Mouse (Mus musculus) spleen, adult 2 months (tissue): Measurements from ENCODE around the gene Sh2d3c. TPM values are rescaled to one million over a fixed set of nuclear protein-coding genes. Genes with fewer than 3 reads are reported as not detected.

Experiments
- DNase-seq, 2 experiments: peaks; one replicate each; pipeline versions ENCODE4 v3.0.0 to v3.0.0-alpha.2; 2012 to 2021; ENCODE audit warnings: low spot score in 2 of 2, low read depth in 1 of 2
- H3K27ac ChIP-seq: fragments of 200-500 bp; 2 replicates; pipeline ENCODE4 v1.5.1; 2012; ENCODE audit warnings: low read length, inconsistent platforms; ENCODE audit not compliant: insufficient read depth
- H3K27me3 ChIP-seq: fragments of 200-500 bp; 2 replicates; pipeline ENCODE4 v1.6.1; 2012; ENCODE audit warnings: mild to moderate bottlenecking, moderate library complexity, low read length, inconsistent platforms; ENCODE audit not compliant: control insufficient read depth, insufficient read depth
- H3K36me3 ChIP-seq: fragments of 200-500 bp; 2 replicates; pipeline ENCODE4 v1.6.1; 2012; ENCODE audit warnings: mild to moderate bottlenecking, low read length, inconsistent platforms; ENCODE audit not compliant: control insufficient read depth, insufficient read depth
- H3K4me1 ChIP-seq: fragments of 200-500 bp; 2 replicates; pipeline ENCODE4 v1.6.1; 2011; ENCODE audit warnings: inconsistent platforms; ENCODE audit not compliant: control insufficient read depth, insufficient read depth, insufficient read length
- H3K4me3 ChIP-seq: fragments of 200-500 bp; 2 replicates; pipeline ENCODE4 v1.5.1; 2011; ENCODE audit warnings: mild to moderate bottlenecking, inconsistent platforms; ENCODE audit not compliant: insufficient read depth, insufficient read length; ENCODE audit errors: extremely low read depth
- CTCF ChIP-seq: fragments of 200-500 bp; IDR thresholded peaks from 2 replicates; pipeline ENCODE4 v1.5.1; 2011; ENCODE audit warnings: mild to moderate bottlenecking, inconsistent platforms; ENCODE audit not compliant: insufficient read depth, insufficient read length, insufficient replicate concordance; ENCODE audit errors: extremely low read depth
- POLR2A ChIP-seq: fragments of 200-500 bp; IDR thresholded peaks from 2 replicates; pipeline ENCODE4 v1.6.1; 2011; ENCODE audit warnings: low read depth, low read length, inconsistent platforms
- WGBS: fragments of 180-500 bp; shearing (Covaris S2); methylation state at CpG from one replicate; pipeline ENCODE4 v1.1.7; 2018; 5-methylcytosine and 5-hydroxymethylcytosine counted together
- polyA plus RNA-seq: library from polyadenylated mRNA; depleted of rRNA; stranded (reverse); fragments of >200 nt; gene quantifications from 2 replicates; pipeline ENCODE4 v1.2.3, GENCODE M21; 2012

The Sh2d3c gene
- polyA plus RNA-seq, 1 experiment = 136 TPM

DNA sequence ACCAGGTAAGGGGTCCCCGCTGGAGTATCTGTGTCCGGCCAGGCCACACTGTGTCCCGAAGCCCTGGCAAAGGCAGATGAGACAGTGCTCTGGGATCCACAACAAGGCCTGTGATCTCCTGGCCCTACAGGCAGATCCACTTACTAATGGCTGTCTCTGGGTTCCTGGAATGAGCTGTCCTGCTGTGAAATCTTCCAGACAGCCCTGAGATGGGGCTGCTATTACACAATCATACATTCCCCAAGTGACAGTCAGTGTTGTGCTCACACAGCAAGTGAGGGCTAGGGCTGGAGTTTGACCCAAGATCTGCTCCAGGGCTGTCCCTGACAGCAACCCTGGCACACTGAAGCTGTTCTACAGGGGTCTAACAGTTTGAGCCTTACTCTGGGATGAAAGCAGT is 35.0 kb upstream of the Sh2d3c start:
- WGBS = 96% methylated on average over 3 of the region's 3 CpGs
- DNase-seq = no peak
- no peak for TF ChIP-seq POLR2A
- TF ChIP-seq CTCF = no peak
- no peak overlapping the region for H3K4me3 ChIP-seq
- no peaks in the 10 kb centered on the region; the same call in 1 of the 2 replicates for H3K4me1 ChIP-seq
- H3K27me3 ChIP-seq = no peaks in the 10 kb centered on the region
- H3K36me3 ChIP-seq = peaks cover 11% of the 10 kb centered on the region
- no peak overlapping the region for H3K27ac ChIP-seq

DNA sequence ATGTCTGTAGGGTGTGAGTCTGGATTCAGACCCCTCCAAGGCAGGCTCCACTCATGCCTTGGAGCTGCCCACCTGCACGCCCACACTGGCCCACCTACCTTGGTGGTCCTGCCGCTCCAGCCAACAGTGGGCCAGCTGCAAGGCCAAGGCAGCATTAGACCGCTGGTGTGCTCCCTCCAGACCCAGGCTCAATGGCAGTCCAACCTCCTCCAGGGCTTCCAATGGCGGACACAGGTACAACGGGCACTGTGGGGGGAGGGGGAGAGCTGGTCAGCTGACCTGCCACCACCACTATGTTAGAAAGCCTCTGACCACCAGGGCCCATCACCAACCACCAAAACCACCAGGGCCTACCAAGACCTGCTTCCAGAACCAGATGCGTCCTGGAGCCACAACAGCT is 34.2 kb upstream of the Sh2d3c start:
- no peak for TF ChIP-seq POLR2A
- TF ChIP-seq CTCF = no peak
- 92% methylated on average over 6 of the region's 6 CpGs for WGBS
- no peak overlapping the region for H3K4me3 ChIP-seq
- no peaks in the 10 kb centered on the region for H3K27me3 ChIP-seq
- no peak overlapping the region for H3K27ac ChIP-seq
- H3K4me1 ChIP-seq = no peaks in the 10 kb centered on the region; the same call in 1 of the 2 replicates
- DNase-seq = no peak
- H3K36me3 ChIP-seq = peaks cover 11% of the 10 kb centered on the region

DNA sequence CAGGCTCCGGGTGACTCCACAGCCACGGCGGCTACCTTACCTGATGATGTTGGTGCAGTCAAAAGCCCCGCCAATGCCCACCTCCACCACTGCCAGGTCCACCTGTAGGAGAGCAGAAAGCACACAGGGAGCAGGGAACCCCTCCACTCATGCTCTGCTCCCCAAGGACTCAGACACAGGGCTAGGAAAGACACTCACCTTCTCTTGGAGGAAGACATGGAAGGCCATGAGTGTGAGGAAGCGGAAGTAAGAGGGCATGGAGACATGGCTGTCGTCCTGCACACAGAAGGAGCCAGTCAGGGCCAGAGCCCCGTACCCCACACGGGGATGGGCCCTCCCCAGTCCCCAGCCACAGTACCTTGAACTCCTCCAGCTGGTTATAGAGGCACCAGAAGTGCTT is 33.3 kb upstream of the Sh2d3c start:
- 95% methylated on average over 8 of the region's 8 CpGs for WGBS
- DNase-seq = no peak
- Histone ChIP-seq H3K27ac (no peak overlapping the region), H3K4me3 (no peak overlapping the region), H3K4me1 (no peaks in the 10 kb centered on the region; the same call in 1 of the 2 replicates), H3K27me3 (no peaks in the 10 kb centered on the region), H3K36me3 (peaks cover 11% of the 10 kb centered on the region)
- TF ChIP-seq CTCF (no peak), POLR2A (no peak)

DNA sequence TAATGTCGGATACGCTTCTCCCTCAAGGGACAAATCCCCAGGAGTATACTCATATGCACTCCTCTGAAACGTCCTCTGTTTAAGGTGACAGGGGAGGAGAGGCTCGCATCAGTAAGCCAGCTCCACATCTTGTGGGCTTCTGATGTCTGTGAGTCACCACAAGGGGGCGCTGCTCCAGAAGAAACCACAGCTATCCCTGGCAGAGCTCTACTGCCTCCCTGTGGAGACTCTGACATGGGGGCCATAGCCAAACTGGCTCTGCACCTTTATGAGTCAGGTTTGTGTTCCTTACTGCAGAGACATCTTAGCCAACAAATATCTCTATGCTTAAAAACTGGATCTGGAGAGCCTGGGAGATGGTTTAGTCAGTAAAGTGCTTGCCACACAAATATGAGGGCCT is 31.4 kb upstream of the Sh2d3c start:
- H3K4me1 ChIP-seq = no peaks in the 10 kb centered on the region; the same call in none of the 2 replicates
- peaks cover 10% of the 10 kb centered on the region for H3K36me3 ChIP-seq
- 13% methylated on average over 5 of the region's 5 CpGs for WGBS
- no peak overlapping the region for H3K4me3 ChIP-seq
- H3K27ac ChIP-seq = no peak overlapping the region
- no peaks in the 10 kb centered on the region for H3K27me3 ChIP-seq
- peak; percentile 85 to 87 for DNase-seq
- TF ChIP-seq CTCF (peak; percentile 100), POLR2A (no peak)

DNA sequence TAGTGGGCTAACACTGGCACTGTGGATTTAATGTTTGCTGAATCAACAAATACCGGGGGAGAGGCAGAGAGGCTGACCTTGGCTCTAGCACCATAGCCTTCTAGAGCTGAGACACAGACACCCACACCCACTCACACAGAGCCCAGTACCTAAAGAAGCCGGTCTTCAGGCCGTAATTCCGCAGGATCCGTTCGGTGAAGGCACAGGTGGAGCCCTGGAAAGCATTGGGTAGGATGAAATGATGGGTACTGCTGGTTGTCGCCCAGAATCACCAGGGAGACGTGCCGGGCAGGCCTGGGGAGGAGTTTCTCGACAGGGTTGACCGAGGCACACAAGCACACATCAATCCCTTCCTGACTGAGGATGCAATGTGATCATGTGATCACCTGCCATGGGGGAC is 29.8 kb upstream of the Sh2d3c start:
- Histone ChIP-seq H3K36me3 (peaks cover 6% of the 10 kb centered on the region), H3K27ac (no peak overlapping the region), H3K4me3 (no peak overlapping the region), H3K27me3 (no peaks in the 10 kb centered on the region), H3K4me1 (no peaks in the 10 kb centered on the region; the same call in none of the 2 replicates)
- DNase-seq = no peak
- TF ChIP-seq POLR2A (no peak), CTCF (no peak)
- WGBS = 94% methylated on average over 11 of the region's 11 CpGs

DNA sequence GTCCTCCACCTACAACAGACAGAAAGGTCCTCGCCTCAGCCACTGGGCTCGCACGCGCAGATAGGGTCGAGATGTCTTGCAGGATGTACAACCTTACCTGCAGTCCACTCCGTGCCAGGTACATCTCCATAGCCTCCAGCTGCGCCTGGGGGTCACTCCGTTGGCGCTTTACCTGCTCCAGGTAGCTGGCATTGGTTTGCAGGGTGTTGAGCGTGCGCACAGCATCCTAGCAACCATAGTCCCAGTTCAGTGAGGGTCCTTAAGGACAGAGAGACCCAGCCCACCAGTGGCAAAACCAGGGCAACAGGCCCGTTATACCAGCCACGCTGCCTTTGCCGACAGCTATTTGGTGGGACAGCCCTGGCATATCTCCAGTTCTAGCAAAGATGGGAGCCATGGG is 28.4 kb upstream of the Sh2d3c start:
- H3K27me3 ChIP-seq = no peaks in the 10 kb centered on the region
- no peaks in the 10 kb centered on the region for H3K36me3 ChIP-seq
- H3K4me3 ChIP-seq = no peak overlapping the region
- H3K27ac ChIP-seq = no peak overlapping the region
- no peaks in the 10 kb centered on the region; the same call in 1 of the 2 replicates for H3K4me1 ChIP-seq
- DNase-seq = no peak
- TF ChIP-seq POLR2A (no peak), CTCF (no peak)
- WGBS = 94% methylated on average over 14 of the region's 14 CpGs

DNA sequence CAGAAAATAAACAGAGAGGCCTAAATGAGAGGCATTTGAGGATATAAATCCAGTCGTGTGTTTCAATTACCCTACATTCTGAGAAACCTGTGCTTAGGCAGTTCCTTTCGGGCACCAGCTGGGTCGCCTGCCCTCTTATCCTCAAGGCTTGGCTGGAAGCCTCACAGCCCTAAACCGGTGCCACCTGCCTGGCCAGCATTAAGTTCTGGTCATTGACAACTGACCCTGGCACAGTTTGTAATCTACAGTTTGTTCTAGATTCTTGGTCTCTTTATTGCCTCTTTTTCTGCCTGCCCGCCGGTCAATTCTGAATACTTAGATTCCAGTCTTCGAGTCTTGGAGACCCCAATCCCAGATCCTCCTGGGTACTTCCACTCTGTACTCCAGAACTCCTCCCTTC is 27.6 kb upstream of the Sh2d3c start:
- TF ChIP-seq CTCF (no peak), POLR2A (no peak)
- Histone ChIP-seq H3K27me3 (no peaks in the 10 kb centered on the region), H3K4me1 (no peaks in the 10 kb centered on the region; the same call in 1 of the 2 replicates), H3K36me3 (no peaks in the 10 kb centered on the region), H3K4me3 (peak overlapping the region; percentile 82), H3K27ac (no peak overlapping the region)
- 12% methylated on average over 7 of the region's 7 CpGs for WGBS
- DNase-seq = no peak
